Mouse (Mus musculus): ENCODE measurements at regions not wholly inside any gene's neighbourhood (a gene's known extent, or its start where the extent isn't known, plus 50 kb on each side); places are given as distances from the start of the nearest gene placed in this dataset.

DNA sequence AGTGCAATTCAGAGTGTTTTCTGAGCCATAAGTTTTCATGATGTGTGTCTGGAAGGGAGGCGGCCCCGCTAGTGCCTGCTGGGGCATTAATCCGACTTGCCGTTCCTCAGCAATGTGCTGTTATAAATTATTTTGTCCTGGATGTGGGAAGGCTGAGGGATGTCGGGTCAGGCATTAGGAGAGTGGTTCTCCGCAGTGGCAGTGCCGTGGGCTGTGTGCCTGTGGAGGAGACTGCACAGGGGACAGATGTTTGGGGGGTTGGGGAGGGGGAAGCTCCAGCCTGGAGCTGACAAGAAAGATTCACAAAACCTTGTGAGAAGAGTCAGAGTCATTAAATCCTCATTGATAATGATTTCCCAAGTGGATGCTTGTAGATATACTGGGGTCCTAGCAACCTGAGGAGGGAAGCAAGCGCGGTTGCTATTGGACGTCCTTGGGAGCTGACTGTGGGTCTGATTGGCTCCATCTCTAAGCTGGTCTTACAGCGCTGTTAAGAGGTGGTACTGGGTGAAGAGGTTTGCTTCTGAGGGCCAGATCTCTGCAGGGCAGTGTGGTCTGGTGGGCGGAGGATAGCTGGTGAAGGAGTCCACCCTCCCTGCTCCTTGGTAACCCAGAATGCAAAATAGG, 234.5 kb downstream of the Uaca start:
- no peak overlapping the region; the same call in 1 of the 2 replicates for H3K4me2 ChIP-seq (ENCODE audit: low read length)
- no peak for ATAC-seq
- H3K4me1 ChIP-seq (ENCODE audit: control insufficient read depth, insufficient read depth, low read length) = peaks cover 6% of the 10 kb centered on the region
- no peak overlapping the region for H3K4me3 ChIP-seq (ENCODE audit: low read depth, low read length)
- no peaks in the 10 kb centered on the region for H3K27me3 ChIP-seq (ENCODE audit: control insufficient read depth, insufficient read depth, low read depth, low read length)
- H3K9ac ChIP-seq (ENCODE audit: low read depth, low read length) = no peak overlapping the region
- no peaks in the 10 kb centered on the region for H3K36me3 ChIP-seq (ENCODE audit: control insufficient read depth, insufficient read depth, low read length)
- no peaks in the 10 kb centered on the region for H3K9me3 ChIP-seq (replicated peaks; ENCODE audit: control insufficient read depth, low read length, poor library complexity, severe bottlenecking)
- 51% methylated on average over 12 of the region's 12 CpGs for WGBS
- no peak overlapping the region for H3K27ac ChIP-seq (ENCODE audit: low read length)

DNA sequence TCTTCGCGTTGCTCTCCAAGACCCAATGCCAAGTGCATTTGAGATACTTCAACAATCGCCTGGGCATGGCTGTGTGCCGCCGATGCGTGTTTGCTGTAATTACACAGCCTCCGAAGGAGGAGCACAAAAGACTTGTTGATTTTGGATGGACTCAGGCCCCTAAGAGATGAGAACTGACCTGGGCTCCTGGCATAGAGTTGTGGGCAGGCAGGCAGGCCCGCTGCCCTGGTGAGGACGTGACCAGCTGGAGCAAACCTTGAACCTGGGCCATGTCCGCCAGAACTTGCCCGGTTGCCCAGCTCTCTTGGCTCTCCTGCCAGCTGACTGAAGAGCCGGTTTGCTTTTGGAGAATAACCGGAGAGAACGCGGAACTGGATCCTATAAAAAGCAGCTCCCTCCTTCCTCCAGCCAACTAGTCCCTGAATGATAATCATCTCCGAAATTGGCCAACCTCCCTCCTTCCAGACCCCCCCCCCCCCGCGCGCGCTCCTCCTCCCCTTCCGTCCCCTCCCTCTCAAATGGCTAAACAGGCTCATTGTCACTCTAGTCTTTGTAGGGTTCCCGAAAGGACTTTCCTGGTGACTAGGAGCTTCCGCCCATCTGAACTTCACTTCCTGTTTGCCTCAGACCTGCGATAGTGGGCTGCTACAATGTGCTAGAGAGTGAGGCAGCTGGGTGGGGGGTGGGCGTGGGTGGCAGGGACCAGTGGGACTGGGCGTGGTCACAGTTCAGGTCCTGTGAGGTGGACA, 237.5 kb downstream of the Uaca start:
- Histone ChIP-seq H3K4me2 (ENCODE audit: low read length) (no peak overlapping the region), H3K9ac (ENCODE audit: low read depth, low read length) (no peak overlapping the region), H3K4me1 (ENCODE audit: control insufficient read depth, insufficient read depth, low read length) (peaks cover 6% of the 10 kb centered on the region), H3K27ac (ENCODE audit: low read length) (no peak overlapping the region), H3K4me3 (ENCODE audit: low read depth, low read length) (no peak overlapping the region), H3K36me3 (ENCODE audit: control insufficient read depth, insufficient read depth, low read length) (no peaks in the 10 kb centered on the region), H3K9me3 (replicated peaks; ENCODE audit: control insufficient read depth, low read length, poor library complexity, severe bottlenecking) (no peaks in the 10 kb centered on the region), H3K27me3 (ENCODE audit: control insufficient read depth, insufficient read depth, low read depth, low read length) (peaks cover 4% of the 10 kb centered on the region; the same call in 1 of the 2 replicates)
- WGBS = 79% methylated on average over 26 of the region's 26 CpGs
- 0 out of 2 replicates have a peak, but pooled peaks have one; percentile 15 for ATAC-seq

DNA sequence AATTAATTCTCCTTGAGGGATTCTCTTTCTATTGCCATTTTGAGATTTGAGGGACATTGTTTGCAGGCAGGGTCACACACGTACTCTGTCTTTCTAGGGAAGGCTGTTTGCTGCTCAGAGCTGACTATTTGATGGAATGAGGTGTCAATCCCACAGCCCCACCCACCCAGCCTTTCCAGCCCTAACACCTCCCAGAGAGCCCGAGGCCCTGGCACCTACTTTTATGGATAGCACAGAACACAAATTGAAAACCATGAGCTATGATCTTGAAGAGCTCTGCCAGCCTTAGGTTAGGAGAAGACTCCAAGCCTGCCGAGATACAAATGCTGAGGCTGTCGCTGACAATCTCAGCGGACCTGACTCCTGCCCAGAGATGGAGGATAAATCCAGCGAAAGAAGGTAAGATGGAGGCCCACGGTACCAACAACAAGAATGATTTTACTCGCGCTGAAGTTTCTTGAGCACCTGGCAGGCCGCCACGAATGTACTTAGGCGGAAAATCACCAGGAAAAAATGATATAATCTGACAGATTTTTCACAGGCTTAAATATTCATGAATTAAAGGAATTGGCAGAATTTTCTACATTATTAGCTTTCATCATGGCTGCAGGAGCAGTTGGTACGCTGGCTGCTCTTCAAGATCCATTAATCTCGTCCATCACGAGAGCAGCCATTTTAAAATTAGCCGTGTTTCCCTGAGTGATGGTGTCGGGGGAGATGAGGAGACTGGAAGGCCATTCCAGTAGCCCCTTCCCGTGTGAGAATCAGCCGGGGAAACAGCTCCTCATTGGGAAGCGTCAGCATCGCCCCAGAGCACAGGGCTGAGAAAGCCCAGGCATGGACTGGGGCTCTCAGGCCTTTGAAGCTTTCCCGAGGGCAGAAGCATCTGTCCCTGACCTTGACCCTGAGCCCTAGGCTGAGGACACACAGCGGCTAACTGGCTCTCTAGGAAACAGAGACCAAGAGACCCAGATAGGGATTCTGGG, 238.4 kb downstream of the Uaca start:
- 53% methylated on average over 23 of the region's 23 CpGs for WGBS
- H3K4me1 ChIP-seq (ENCODE audit: control insufficient read depth, insufficient read depth, low read length) = peaks cover 6% of the 10 kb centered on the region
- no peaks in the 10 kb centered on the region for H3K36me3 ChIP-seq (ENCODE audit: control insufficient read depth, insufficient read depth, low read length)
- H3K27ac ChIP-seq (ENCODE audit: low read length) = peak overlapping the region; percentile 22; the same call in 1 of the 2 replicates
- H3K4me3 ChIP-seq (ENCODE audit: low read depth, low read length) = no peak overlapping the region
- H3K9me3 ChIP-seq (replicated peaks; ENCODE audit: control insufficient read depth, low read length, poor library complexity, severe bottlenecking) = no peaks in the 10 kb centered on the region
- peaks cover 4% of the 10 kb centered on the region; the same call in 1 of the 2 replicates for H3K27me3 ChIP-seq (ENCODE audit: control insufficient read depth, insufficient read depth, low read depth, low read length)
- ATAC-seq = no peak
- no peak overlapping the region for H3K9ac ChIP-seq (ENCODE audit: low read depth, low read length)
- H3K4me2 ChIP-seq (ENCODE audit: low read length) = no peak overlapping the region

DNA sequence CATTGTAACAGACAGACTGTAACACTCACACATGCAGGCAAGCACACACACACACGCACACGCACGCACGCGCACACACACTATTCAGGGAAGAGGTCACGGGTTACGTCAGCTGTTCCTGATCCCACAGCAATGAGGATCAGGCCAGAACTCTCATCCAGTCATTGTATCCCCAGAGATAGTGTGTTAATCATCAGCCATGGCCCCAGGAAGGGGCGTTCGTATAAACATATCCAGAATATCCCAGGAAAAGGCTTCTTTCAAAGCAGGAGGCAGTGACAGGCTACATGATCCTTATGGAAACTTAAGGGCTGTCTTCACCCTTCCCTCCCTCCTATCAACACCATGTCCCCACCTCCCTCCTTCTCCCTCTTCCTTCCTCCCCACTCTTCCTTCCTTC, 239.3 kb downstream of the Uaca start:
- WGBS = 71% methylated on average over 9 of the region's 9 CpGs
- Histone ChIP-seq H3K4me1 (ENCODE audit: control insufficient read depth, insufficient read depth, low read length) (peaks cover 8% of the 10 kb centered on the region), H3K9ac (ENCODE audit: low read depth, low read length) (no peak overlapping the region), H3K36me3 (ENCODE audit: control insufficient read depth, insufficient read depth, low read length) (no peaks in the 10 kb centered on the region), H3K9me3 (replicated peaks; ENCODE audit: control insufficient read depth, low read length, poor library complexity, severe bottlenecking) (no peaks in the 10 kb centered on the region), H3K27ac (ENCODE audit: low read length) (no peak overlapping the region), H3K27me3 (ENCODE audit: control insufficient read depth, insufficient read depth, low read depth, low read length) (peaks cover 4% of the 10 kb centered on the region; the same call in 1 of the 2 replicates), H3K4me2 (ENCODE audit: low read length) (no peak overlapping the region), H3K4me3 (ENCODE audit: low read depth, low read length) (no peak overlapping the region)
- no peak for ATAC-seq

DNA sequence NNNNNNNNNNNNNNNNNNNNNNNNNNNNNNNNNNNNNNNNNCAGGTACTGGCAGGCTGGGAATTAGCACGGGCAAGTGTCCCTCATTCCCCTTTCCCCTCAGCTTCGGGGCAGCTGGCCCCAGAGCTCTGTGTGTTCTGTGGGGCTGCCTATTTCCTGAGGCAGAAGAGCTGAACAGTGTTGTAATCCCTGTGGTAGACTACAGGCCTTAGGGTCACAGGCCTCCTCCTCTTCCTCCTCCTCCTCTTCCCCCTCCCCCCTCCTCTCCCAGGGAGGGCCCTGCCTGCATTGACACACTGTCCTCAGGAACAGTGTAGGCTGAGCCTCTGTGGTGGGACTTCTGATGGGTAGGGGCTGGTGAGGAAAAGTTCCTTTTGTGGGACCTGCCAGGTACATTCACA, 247.7 kb downstream of the Uaca start:
- Histone ChIP-seq H3K4me1 (ENCODE audit: control insufficient read depth, insufficient read depth, low read length) (peaks cover 10% of the 10 kb centered on the region; the same call in 1 of the 2 replicates), H3K9ac (ENCODE audit: low read depth, low read length) (no peak overlapping the region), H3K4me2 (ENCODE audit: low read length) (no peak overlapping the region), H3K27me3 (ENCODE audit: control insufficient read depth, insufficient read depth, low read depth, low read length) (no peaks in the 10 kb centered on the region), H3K36me3 (ENCODE audit: control insufficient read depth, insufficient read depth, low read length) (no peaks in the 10 kb centered on the region), H3K4me3 (ENCODE audit: low read depth, low read length) (no peak overlapping the region), H3K27ac (ENCODE audit: low read length) (no peak overlapping the region), H3K9me3 (replicated peaks; ENCODE audit: control insufficient read depth, low read length, poor library complexity, severe bottlenecking) (no peaks in the 10 kb centered on the region)
- no peak for ATAC-seq
- WGBS = 37% methylated on average over 2 of the region's 2 CpGs

DNA sequence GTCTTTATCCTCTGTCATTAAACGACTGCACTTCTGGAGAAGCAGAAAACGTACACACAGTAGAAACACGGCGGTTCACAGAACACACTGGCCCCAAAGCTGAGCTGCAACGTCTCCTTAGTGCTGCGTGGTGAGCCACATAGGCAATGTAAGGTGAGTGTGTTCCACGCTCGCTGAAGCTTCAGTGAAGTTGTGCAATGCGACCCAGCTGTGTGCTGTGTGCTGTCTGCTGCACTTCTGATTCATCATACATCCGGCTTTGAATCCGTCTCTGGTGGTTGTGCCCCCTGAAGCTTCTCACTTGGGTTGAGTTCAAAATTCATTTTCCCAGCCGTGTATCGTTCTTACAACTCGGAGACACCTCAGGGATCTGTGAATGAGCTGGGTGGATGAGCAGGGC, 250.6 kb downstream of the Uaca start:
- H3K4me1 ChIP-seq (ENCODE audit: control insufficient read depth, insufficient read depth, low read length) = peaks cover 11% of the 10 kb centered on the region; the same call in 1 of the 2 replicates
- ATAC-seq = no peak
- no peaks in the 10 kb centered on the region for H3K36me3 ChIP-seq (ENCODE audit: control insufficient read depth, insufficient read depth, low read length)
- no peak overlapping the region for H3K4me3 ChIP-seq (ENCODE audit: low read depth, low read length)
- H3K9me3 ChIP-seq (replicated peaks; ENCODE audit: control insufficient read depth, low read length, poor library complexity, severe bottlenecking) = no peaks in the 10 kb centered on the region
- 86% methylated on average over 14 of the region's 14 CpGs for WGBS
- no peak overlapping the region for H3K27ac ChIP-seq (ENCODE audit: low read length)
- H3K4me2 ChIP-seq (ENCODE audit: low read length) = no peak overlapping the region
- no peak overlapping the region for H3K9ac ChIP-seq (ENCODE audit: low read depth, low read length)
- H3K27me3 ChIP-seq (ENCODE audit: control insufficient read depth, insufficient read depth, low read depth, low read length) = no peaks in the 10 kb centered on the region

DNA sequence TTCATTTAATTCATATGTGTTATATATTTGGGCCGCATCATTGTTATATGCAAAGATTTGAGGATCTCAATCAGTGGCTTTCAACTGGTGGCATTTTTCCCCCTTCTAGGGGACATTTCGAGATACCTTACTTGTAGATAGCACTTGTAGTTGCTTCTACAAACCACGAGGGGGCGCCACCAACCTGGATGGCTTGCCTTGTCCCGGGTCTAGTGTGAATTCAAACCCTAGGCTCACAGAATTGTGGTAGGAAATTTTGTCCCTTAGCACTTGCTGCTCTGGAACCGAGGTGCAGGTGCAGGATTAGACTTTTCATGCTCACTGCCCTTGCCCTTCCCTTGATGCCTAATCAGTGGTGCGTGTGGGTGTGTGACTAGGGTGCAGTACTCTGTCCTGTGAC, 252.2 kb downstream of the Uaca start:
- peaks cover 7% of the 10 kb centered on the region; the same call in 1 of the 2 replicates for H3K4me1 ChIP-seq (ENCODE audit: control insufficient read depth, insufficient read depth, low read length)
- H3K27me3 ChIP-seq (ENCODE audit: control insufficient read depth, insufficient read depth, low read depth, low read length) = no peaks in the 10 kb centered on the region
- H3K4me2 ChIP-seq (ENCODE audit: low read length) = no peak overlapping the region
- no peak overlapping the region for H3K4me3 ChIP-seq (ENCODE audit: low read depth, low read length)
- no peaks in the 10 kb centered on the region for H3K36me3 ChIP-seq (ENCODE audit: control insufficient read depth, insufficient read depth, low read length)
- no peaks in the 10 kb centered on the region for H3K9me3 ChIP-seq (replicated peaks; ENCODE audit: control insufficient read depth, low read length, poor library complexity, severe bottlenecking)
- H3K27ac ChIP-seq (ENCODE audit: low read length) = no peak overlapping the region
- ATAC-seq = no peak
- H3K9ac ChIP-seq (ENCODE audit: low read depth, low read length) = no peak overlapping the region
- 19% methylated on average over 7 of the region's 7 CpGs for WGBS

DNA sequence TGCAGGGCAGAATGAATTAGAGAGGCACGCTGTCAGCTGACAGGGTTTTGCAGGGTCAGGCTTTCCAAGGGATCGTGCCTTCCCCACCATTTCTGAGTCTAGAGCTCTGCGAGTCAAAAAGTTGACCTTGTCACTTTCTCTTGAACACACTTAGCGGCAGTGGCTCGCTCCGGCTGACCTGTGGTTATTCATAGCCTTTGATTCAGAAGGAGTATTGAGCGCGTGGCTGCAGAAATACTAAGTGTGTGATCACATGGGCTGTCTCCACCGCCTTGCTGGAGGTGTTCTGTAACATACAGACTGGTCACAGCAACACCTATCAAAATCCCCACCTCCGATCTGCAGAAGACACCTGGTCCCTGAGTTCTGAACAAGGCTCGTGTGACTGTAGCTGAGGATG, 252.9 kb downstream of the Uaca start:
- H3K9me3 ChIP-seq (replicated peaks; ENCODE audit: control insufficient read depth, low read length, poor library complexity, severe bottlenecking) = no peaks in the 10 kb centered on the region
- H3K4me2 ChIP-seq (ENCODE audit: low read length) = no peak overlapping the region
- no peak for ATAC-seq
- no peak overlapping the region for H3K9ac ChIP-seq (ENCODE audit: low read depth, low read length)
- no peak overlapping the region for H3K4me3 ChIP-seq (ENCODE audit: low read depth, low read length)
- WGBS = 71% methylated on average over 11 of the region's 11 CpGs
- H3K4me1 ChIP-seq (ENCODE audit: control insufficient read depth, insufficient read depth, low read length) = peaks cover 4% of the 10 kb centered on the region; the same call in 1 of the 2 replicates
- H3K36me3 ChIP-seq (ENCODE audit: control insufficient read depth, insufficient read depth, low read length) = no peaks in the 10 kb centered on the region
- H3K27me3 ChIP-seq (ENCODE audit: control insufficient read depth, insufficient read depth, low read depth, low read length) = no peaks in the 10 kb centered on the region
- H3K27ac ChIP-seq (ENCODE audit: low read length) = no peak overlapping the region
